Mouse (Mus musculus) ES-Bruce4 (cell line): ENCODE data around the gene Smn1.

Source experiments
- CTCF ChIP-seq: IDR thresholded peaks from one replicate; pipeline ENCODE4 v1.8.1; 2011; ENCODE audit warnings: low read depth, low read length
- EP300 ChIP-seq: IDR thresholded peaks from 2 replicates; pipeline ENCODE4 v1.6.1; 2011; ENCODE audit warnings: low read depth, low read length; ENCODE audit not compliant: insufficient read depth
- POLR2A ChIP-seq: IDR thresholded peaks from one replicate; pipeline ENCODE4 v1.8.1; 2011; ENCODE audit warnings: low read length; ENCODE audit not compliant: insufficient read depth

- TF ChIP-seq POLR2A (no peak), CTCF (no peak), EP300 (no peak)
Observed at GRCm38 (mm10) chr13:100156624-100157023, 32.0 kb downstream of the Smn1 start.
